Mouse (Mus musculus): Measurements from ENCODE around the gene Art5. TPM values are rescaled to one million over a fixed set of nuclear protein-coding genes. Genes with fewer than 3 reads are reported as not detected.
"Not testable (repeated sequence)": the region's sequence is repeated elsewhere in the genome, so short reads cannot be mapped to it uniquely, and the experiment has no call there.

Art5 gene
- polyA plus RNA-seq, 1 experiment from 2014 or later, result 1.2 TPM

DNA sequence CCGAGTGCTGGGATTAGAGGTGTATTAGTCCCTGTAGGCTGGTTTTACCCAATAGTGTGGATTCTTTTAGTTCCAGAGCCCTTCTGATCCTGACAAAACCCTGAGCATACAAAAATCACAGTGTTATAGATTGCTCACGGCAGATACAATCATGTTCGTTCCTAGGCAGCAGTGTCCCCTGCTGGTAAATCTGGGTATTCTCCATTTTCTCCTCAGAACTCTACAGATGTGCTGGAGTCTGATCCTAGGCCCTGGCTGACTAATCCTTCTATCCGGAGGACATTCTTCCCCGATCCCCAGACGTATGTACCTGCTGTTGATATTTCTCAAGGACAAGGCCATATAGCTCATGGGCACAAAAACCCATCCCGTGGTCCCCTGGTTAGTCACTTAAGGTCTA is 30.8 kb downstream of the Art5 start:
- Histone ChIP-seq H3K4me2 (no peak overlapping the region), H3K27ac (no peak overlapping the region), H3K9ac (no peak overlapping the region), H3K36me3 (peaks cover 91% of the 10 kb centered on the region), H3K27me3 (no peaks in the 10 kb centered on the region), H3K9me3 (no peaks in the 10 kb centered on the region), H3K4me3 (no peak overlapping the region), H3K4me1 (no peaks in the 10 kb centered on the region)
- ATAC-seq (ENCODE audit: insufficient number of reproducible peaks, insufficient read depth, low FRiP score, low TSS enrichment, low read depth), result no peak
- WGBS, result 77% methylated on average over 7 of the region's 7 CpGs

DNA sequence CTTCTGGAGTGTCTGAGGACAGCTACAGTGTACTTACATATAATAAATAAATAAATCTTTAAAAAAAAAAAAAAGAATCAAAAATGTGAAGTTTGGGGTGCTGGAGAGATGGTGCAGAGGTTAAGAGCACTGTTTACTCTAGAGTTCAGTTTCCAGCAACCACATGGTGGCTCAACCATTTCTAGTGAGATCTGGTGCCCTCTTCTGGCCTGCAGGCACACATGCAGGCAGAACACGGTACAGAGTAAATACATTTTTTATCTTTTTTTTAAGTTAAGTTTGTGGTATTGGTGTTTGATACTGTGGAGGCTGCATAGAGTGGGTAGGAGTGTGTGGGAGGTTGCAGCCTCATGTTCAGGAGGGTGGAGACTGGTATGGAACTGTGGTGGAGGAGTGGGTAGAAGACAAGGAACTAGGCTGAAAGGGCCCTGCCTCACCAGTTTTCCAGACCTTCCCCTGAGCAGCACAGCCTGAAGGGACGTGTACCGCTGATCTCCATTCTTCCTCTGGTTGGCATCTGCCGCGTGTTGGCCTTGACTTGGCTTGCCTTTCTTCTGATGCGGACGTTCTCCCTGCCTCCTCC is 32.5 kb downstream of the Art5 start:
- no peaks in the 10 kb centered on the region for H3K4me1 ChIP-seq
- H3K9ac ChIP-seq, result no peak overlapping the region
- ATAC-seq (ENCODE audit: insufficient number of reproducible peaks, insufficient read depth, low FRiP score, low TSS enrichment, low read depth), result no peak
- no peak overlapping the region for H3K27ac ChIP-seq
- no peaks in the 10 kb centered on the region for H3K9me3 ChIP-seq
- no peak overlapping the region for H3K4me3 ChIP-seq
- H3K36me3 ChIP-seq, result peaks cover 91% of the 10 kb centered on the region
- no peak overlapping the region for H3K4me2 ChIP-seq
- no peaks in the 10 kb centered on the region for H3K27me3 ChIP-seq
- WGBS, result 78% methylated on average over 7 of the region's 7 CpGs

- H3K27me3 ChIP-seq, result no peaks in the 10 kb centered on the region
- no peaks in the 10 kb centered on the region for H3K9me3 ChIP-seq
- 74% methylated on average over 6 of the region's 6 CpGs for WGBS
- H3K27ac ChIP-seq, result peak overlapping the region; percentile 88
- ATAC-seq (ENCODE audit: insufficient number of reproducible peaks, insufficient read depth, low FRiP score, low TSS enrichment, low read depth), result no peak
- H3K9ac ChIP-seq, result peak overlapping the region; percentile 81
- H3K4me1 ChIP-seq, result peaks cover 23% of the 10 kb centered on the region
- H3K36me3 ChIP-seq, result peaks cover 19% of the 10 kb centered on the region
- peak overlapping the region; percentile 74 for H3K4me3 ChIP-seq
- peak overlapping the region; percentile 77 for H3K4me2 ChIP-seq
These were observed 42.9 kb downstream of the Art5 start for GRCm38 (mm10) chr7:102066363-102066762.

- under 1% methylated on average over 56 of the region's 56 CpGs for WGBS
- peak within 1 kb of the TSS; percentile 77 for H3K4me2 ChIP-seq
- peak within 1 kb of the TSS; percentile 88 for H3K27ac ChIP-seq
- ATAC-seq (ENCODE audit: insufficient number of reproducible peaks, insufficient read depth, low FRiP score, low TSS enrichment, low read depth), result peak; percentile 98
- 0 out of 2 replicates have a peak, but pooled peaks cover 16% of the 10 kb centered on the region for H3K36me3 ChIP-seq
- peak within 1 kb of the TSS; percentile 81 for H3K9ac ChIP-seq
- peak within 1 kb of the TSS; percentile 74 for H3K4me3 ChIP-seq
- no peaks in the 10 kb centered on the region for H3K9me3 ChIP-seq
- H3K27me3 ChIP-seq, result no peaks in the 10 kb centered on the region
- H3K4me1 ChIP-seq, result peaks cover 23% of the 10 kb centered on the region
These were observed 44.0 kb downstream of the Art5 start, which contains the start of the genes Rnf121, Xndc1 and Xntrpc for GRCm38 (mm10) chr7:102065046-102065891. TSS of gene Rnf121 (minus strand) at chr7:102065469. TSS of gene Xndc1 (plus strand) at chr7:102065511. TSS of gene Xntrpc (plus strand) at chr7:102065713.

DNA sequence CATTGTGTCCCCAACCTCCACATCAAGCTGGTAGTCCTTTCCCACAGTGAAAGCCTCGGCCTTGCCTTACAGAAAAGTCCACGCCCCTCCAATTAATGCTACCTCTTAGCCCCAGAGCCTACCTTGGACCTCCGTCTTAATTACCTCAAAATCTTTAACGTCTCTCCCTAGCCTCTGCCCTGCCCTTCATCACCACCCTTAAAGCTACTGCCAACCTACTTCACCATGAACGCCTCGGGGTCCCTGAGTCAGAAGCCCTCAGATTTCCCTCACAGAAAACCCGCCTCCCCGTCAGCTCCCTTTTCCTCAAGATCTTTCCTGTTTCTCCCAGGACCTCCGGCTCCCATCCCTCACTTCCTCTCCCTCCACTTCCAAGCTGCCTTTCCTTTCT is 44.6 kb downstream of the Art5 start:
- Histone ChIP-seq H3K4me3 (peak overlapping the region; percentile 74), H3K27me3 (no peaks in the 10 kb centered on the region), H3K4me2 (peak overlapping the region; percentile 77), H3K36me3 (peaks cover 15% of the 10 kb centered on the region), H3K4me1 (peaks cover 23% of the 10 kb centered on the region), H3K9me3 (no peaks in the 10 kb centered on the region), H3K9ac (peak overlapping the region; percentile 81), H3K27ac (peak overlapping the region; percentile 88)
- ATAC-seq (ENCODE audit: insufficient number of reproducible peaks, insufficient read depth, low FRiP score, low TSS enrichment, low read depth), result no peak
- WGBS, result under 1% methylated on average over 9 of the region's 9 CpGs

- Histone ChIP-seq H3K4me1 (peaks cover 23% of the 10 kb centered on the region), H3K9me3 (no peaks in the 10 kb centered on the region), H3K4me2 (peak overlapping the region; percentile 77), H3K27me3 (no peaks in the 10 kb centered on the region), H3K4me3 (peak overlapping the region; percentile 74), H3K27ac (no peak overlapping the region), H3K36me3 (peaks cover 22% of the 10 kb centered on the region), H3K9ac (no peak overlapping the region; the same call in 1 of the 2 replicates)
- WGBS, result 80% methylated on average over 9 of the region's 9 CpGs
- no peak for ATAC-seq (ENCODE audit: insufficient number of reproducible peaks, insufficient read depth, low FRiP score, low TSS enrichment, low read depth)
These were observed 45.4 kb downstream of the Art5 start for GRCm38 (mm10) chr7:102063891-102064290.

DNA sequence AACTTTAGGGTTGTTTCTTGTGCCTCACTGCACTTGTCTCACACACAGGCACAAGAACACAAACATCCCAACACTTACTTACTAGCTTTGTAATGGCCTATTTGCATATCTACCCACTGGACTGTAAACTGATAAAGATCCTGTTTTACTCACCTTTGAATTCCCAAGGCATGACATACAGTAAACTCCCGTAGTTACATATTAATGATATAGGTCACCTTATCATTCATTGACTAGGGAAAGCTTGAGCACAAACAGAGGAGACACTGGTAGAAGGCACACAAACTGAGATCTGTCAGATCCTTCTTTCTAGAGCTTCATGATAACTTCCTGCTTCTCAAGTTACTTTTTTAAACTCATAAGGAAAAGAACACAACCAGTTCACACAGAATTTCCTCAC is 47.1 kb downstream of the Art5 start:
- 95% methylated on average over 1 of the region's 1 CpGs for WGBS

GRCm38 (mm10) chr7:102061353-102061752 is 47.9 kb downstream of the Art5 start:
- ATAC-seq (ENCODE audit: insufficient number of reproducible peaks, insufficient read depth, low FRiP score, low TSS enrichment, low read depth), result no peak
- Histone ChIP-seq H3K4me1 (peaks cover 14% of the 10 kb centered on the region), H3K4me2 (no peak overlapping the region), H3K9ac (no peak overlapping the region), H3K36me3 (peaks cover 37% of the 10 kb centered on the region), H3K4me3 (no peak overlapping the region), H3K27ac (no peak overlapping the region), H3K9me3 (no peaks in the 10 kb centered on the region), H3K27me3 (no peaks in the 10 kb centered on the region)
- WGBS, result 93% methylated on average over 3 of the region's 3 CpGs

More for the DNA sequence above, 47.1 kb downstream of the Art5 start:
- Histone ChIP-seq H3K9me3 (no peaks in the 10 kb centered on the region), H3K27me3 (no peaks in the 10 kb centered on the region), H3K4me1 (peaks cover 20% of the 10 kb centered on the region), H3K27ac (no peak overlapping the region), H3K4me2 (no peak overlapping the region), H3K4me3 (no peak overlapping the region), H3K9ac (no peak overlapping the region), H3K36me3 (peaks cover 29% of the 10 kb centered on the region)
- no peak for ATAC-seq (ENCODE audit: insufficient number of reproducible peaks, insufficient read depth, low FRiP score, low TSS enrichment, low read depth)

GRCm38 (mm10) chr7:102048524-102048923 is 60.8 kb downstream of the Art5 start:
- peaks cover 27% of the 10 kb centered on the region for H3K36me3 ChIP-seq
- H3K4me2 ChIP-seq; H3K9me3 ChIP-seq; H3K4me3 ChIP-seq; H3K27ac ChIP-seq; H3K9ac ChIP-seq; ATAC-seq (ENCODE audit: insufficient number of reproducible peaks, insufficient read depth, low FRiP score, low TSS enrichment, low read depth); H3K27me3 ChIP-seq; H3K4me1 ChIP-seq: not testable (repeated sequence)

Other genes starting within 250 kb of the Art5 start
- gene Anapc15, start 245.8 kb downstream of the Art5 start, polyA plus RNA-seq (2015; fragmentation: Nextera tagmentation; extraction: Ambion mirVana), result 70.3 and 73.4 TPM in 2 replicates
- 0.25 TPM in 1 of 2 replicates, not detected in the other for gene Folr1, start 238.7 kb downstream of the Art5 start, polyA plus RNA-seq (2015; fragmentation: Nextera tagmentation; extraction: Ambion mirVana)
- 157 and 168 TPM in 2 replicates for gene Lamtor1, start 203.6 kb downstream of the Art5 start, polyA plus RNA-seq (2015; fragmentation: Nextera tagmentation; extraction: Ambion mirVana)
- gene Tomt, start 203.1 kb downstream of the Art5 start, polyA plus RNA-seq (2015; fragmentation: Nextera tagmentation; extraction: Ambion mirVana), result 0.51 and 0.59 TPM in 2 replicates
- gene Lrrc51, start 175.6 kb downstream of the Art5 start, polyA plus RNA-seq (2015; fragmentation: Nextera tagmentation; extraction: Ambion mirVana), result 7.3 and 8.3 TPM in 2 replicates
- gene Numa1, start 175.4 kb downstream of the Art5 start, polyA plus RNA-seq (2015; fragmentation: Nextera tagmentation; extraction: Ambion mirVana), result 90.9 and 92.0 TPM in 2 replicates
- 3.3 TPM in 2 replicates for gene Il18bp, start 90.8 kb downstream of the Art5 start, polyA plus RNA-seq (2015; fragmentation: Nextera tagmentation; extraction: Ambion mirVana)
- gene Rnf121, start 44.0 kb downstream of the Art5 start, polyA plus RNA-seq (2015; fragmentation: Nextera tagmentation; extraction: Ambion mirVana), result 31.2 and 33.3 TPM in 2 replicates
- 45.4 and 47.8 TPM in 2 replicates for gene Xndc1, start 44.0 kb downstream of the Art5 start, polyA plus RNA-seq (2015; fragmentation: Nextera tagmentation; extraction: Ambion mirVana)
- 1.6 and 2.7 TPM in 2 replicates for gene Xntrpc, start 43.8 kb downstream of the Art5 start, polyA plus RNA-seq (2015; fragmentation: Nextera tagmentation; extraction: Ambion mirVana)
- gene Trpc2, start 26.4 kb downstream of the Art5 start, polyA plus RNA-seq (2015; fragmentation: Nextera tagmentation; extraction: Ambion mirVana), result 0.56 TPM in 1 of 2 replicates, not detected in the other
- gene Art1, start 7.7 kb downstream of the Art5 start, polyA plus RNA-seq (2015; fragmentation: Nextera tagmentation; extraction: Ambion mirVana), result 1.4 and 2.0 TPM in 2 replicates
- not detected in 2 replicates for gene Chrna10, start 7.3 kb upstream of the Art5 start, polyA plus RNA-seq (2015; fragmentation: Nextera tagmentation; extraction: Ambion mirVana)
- gene Nup98, start 100.7 kb upstream of the Art5 start, polyA plus RNA-seq (2015; fragmentation: Nextera tagmentation; extraction: Ambion mirVana), result 37.1 and 38.7 TPM in 2 replicates
- 93.5 and 98.9 TPM in 2 replicates for gene Pgap2, start 100.7 kb upstream of the Art5 start, polyA plus RNA-seq (2015; fragmentation: Nextera tagmentation; extraction: Ambion mirVana)
- 59.5 and 60.7 TPM in 2 replicates for gene Rhog, start 146.6 kb upstream of the Art5 start, polyA plus RNA-seq (2015; fragmentation: Nextera tagmentation; extraction: Ambion mirVana)
- gene Stim1, start 158.3 kb upstream of the Art5 start, polyA plus RNA-seq (2015; fragmentation: Nextera tagmentation; extraction: Ambion mirVana), result 27.7 and 30.1 TPM in 2 replicates

Data from embryonic facial prominence, embryonic 13.5 days (tissue).